Mouse (Mus musculus) embryonic facial prominence, embryonic 14.5 days (tissue): Measurements from ENCODE around the gene Galt. TPM values are rescaled to one million over a fixed set of nuclear protein-coding genes. Genes with fewer than 3 reads are reported as not detected.

Source experiments
- ATAC-seq: fragments of 200-750 bp; cut with Nextera tagmentation; 2 replicates; pipeline ENCODE4 v1.8.0; 2017; ENCODE audit warnings: low read depth, moderate number of reproducible peaks, moderate TSS enrichment
- DNase-seq: peaks from one replicate; pipeline ENCODE4 v3.0.0-alpha.2; 2015; ENCODE audit warnings: low spot score
- H3K27ac ChIP-seq: fragments of 300-500 bp; sonication (generic); replicated peaks from 2 replicates; pipeline ENCODE4 v1.5.1; 2014; ENCODE audit warnings: low read depth, mild to moderate bottlenecking, low read length, moderate library complexity
- H3K27me3 ChIP-seq: fragments of 300-500 bp; sonication (generic); replicated peaks from 2 replicates; pipeline ENCODE4 v1.6.1; 2014; ENCODE audit warnings: low read length; ENCODE audit not compliant: control insufficient read depth, insufficient read depth
- H3K36me3 ChIP-seq: fragments of 300-500 bp; sonication (generic); 2 replicates; pipeline ENCODE4 v1.6.1; 2014; ENCODE audit warnings: low read length, mixed read lengths; ENCODE audit not compliant: control insufficient read depth, insufficient read depth
- H3K4me1 ChIP-seq: fragments of 300-500 bp; sonication (generic); 2 replicates; pipeline ENCODE4 v1.6.1; 2014; ENCODE audit warnings: antibody characterized with exemption, low read length; ENCODE audit not compliant: control insufficient read depth, insufficient read depth
- H3K4me2 ChIP-seq: fragments of 300-500 bp; sonication (generic); 2 replicates; pipeline ENCODE4 v1.6.1; 2014; ENCODE audit warnings: low read depth, mild to moderate bottlenecking, low read length, moderate library complexity, mixed read lengths
- H3K4me3 ChIP-seq: fragments of 300-500 bp; sonication (generic); 2 replicates; pipeline ENCODE4 v1.5.1; 2014; ENCODE audit warnings: low read depth, mild to moderate bottlenecking, low read length
- H3K9ac ChIP-seq: fragments of 300-500 bp; sonication (generic); 2 replicates; pipeline ENCODE4 v1.6.1; 2014; ENCODE audit warnings: low read depth, mild to moderate bottlenecking, low read length, moderate library complexity, mixed read lengths
- H3K9me3 ChIP-seq: fragments of 300-500 bp; sonication (generic); 2 replicates; pipeline ENCODE4 v1.6.1; 2016; ENCODE audit warnings: low read length; ENCODE audit not compliant: control insufficient read depth
- WGBS: fragments of 180-500 bp; shearing (Covaris S2); extraction: QIAGEN DNeasy Blood & Tissue Kit; methylation state at CpG from one replicate; pipeline ENCODE4 v1.1.7; 2014; 5-methylcytosine and 5-hydroxymethylcytosine counted together
- polyA plus RNA-seq: library from polyadenylated mRNA; unstranded; fragments of >200 nt; fragmentation: Nextera tagmentation; extraction: Ambion mirVana; gene quantifications from 2 replicates; pipeline ENCODE4 v1.2.1, GENCODE M21; 2014

The Galt gene
- polyA plus RNA-seq, 1 experiment from 2014 or later, result 35.1 TPM

DNA sequence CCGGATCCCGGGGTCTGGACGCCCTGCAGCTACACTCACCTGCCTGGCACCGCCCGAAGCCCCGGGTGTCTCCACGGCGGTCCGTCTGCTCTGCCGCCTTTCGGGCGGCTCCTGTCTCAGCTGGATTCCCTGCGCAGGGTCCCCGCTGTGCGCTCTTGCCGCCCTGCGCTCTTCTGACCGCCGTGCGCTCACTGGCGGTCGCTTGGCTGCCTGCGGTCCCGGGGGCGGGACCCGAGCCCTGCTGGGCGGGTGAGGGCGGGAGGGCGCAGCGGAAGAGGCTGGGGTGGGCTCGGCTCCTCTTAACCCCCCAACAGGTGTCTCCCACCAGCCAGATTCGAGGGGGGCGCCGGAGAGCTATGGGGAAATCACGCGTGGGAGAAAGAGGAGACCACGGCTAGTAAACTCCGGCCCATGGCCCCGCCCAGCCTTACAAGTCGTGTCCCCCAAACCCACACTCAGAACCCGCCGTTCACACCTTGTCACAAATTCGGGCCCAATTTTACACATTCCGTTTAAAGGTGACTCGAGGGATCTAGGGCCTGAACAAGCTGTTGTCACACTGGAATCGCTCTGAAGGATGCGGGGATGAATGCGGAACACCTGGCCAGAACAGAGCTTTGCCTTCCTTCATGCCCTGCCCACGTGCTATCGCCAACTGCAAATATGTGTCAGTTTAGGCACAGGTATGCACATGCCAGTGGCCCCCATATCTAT, 23.8 kb upstream of the Galt start, which contains the start of gene Arid3c:
Arid3c (minus strand) TSS at position 91 of the 714 bp plus-strand sequence.
- DNase-seq, result no peak

GRCm38 (mm10) chr4:41737602-41738255, 17.3 kb upstream of the Galt start:
- Histone ChIP-seq H3K9me3 (0 out of 2 replicates have a peak, but pooled peaks cover 5% of the 10 kb centered on the region), H3K27ac (no peak overlapping the region), H3K4me2 (no peak overlapping the region), H3K9ac (no peak overlapping the region), H3K27me3 (peaks cover 11% of the 10 kb centered on the region), H3K36me3 (peaks cover 9% of the 10 kb centered on the region; the same call in 1 of the 2 replicates), H3K4me1 (peaks cover 9% of the 10 kb centered on the region; the same call in 1 of the 2 replicates), H3K4me3 (no peak overlapping the region)
- peak; percentile 82 for DNase-seq
- 39% methylated on average over 8 of the region's 8 CpGs for WGBS
- peak; percentile 54; the same call in 1 of the 2 replicates for ATAC-seq

More for the DNA sequence above, 23.8 kb upstream of the Galt start, which contains the start of gene Arid3c:
- ATAC-seq, result peak; percentile 28; the same call in 1 of the 2 replicates
- Histone ChIP-seq H3K4me3 (peak within 1 kb of the TSS; percentile 36), H3K4me2 (peak within 1 kb of the TSS; percentile 63), H3K27me3 (peaks cover 70% of the 10 kb centered on the region), H3K9ac (peak within 1 kb of the TSS; percentile 45), H3K4me1 (peaks cover 3% of the 10 kb centered on the region; the same call in 1 of the 2 replicates), H3K9me3 (0 out of 2 replicates have a peak, but pooled peaks cover 5% of the 10 kb centered on the region), H3K36me3 (no peaks in the 10 kb centered on the region), H3K27ac (no peak within 1 kb of the TSS)
- 5% methylated on average over 33 of the region's 50 CpGs for WGBS

GRCm38 (mm10) chr4:41738256-41738603, 16.8 kb upstream of the Galt start:
- Histone ChIP-seq H3K4me3 (no peak overlapping the region), H3K4me2 (no peak overlapping the region), H3K27ac (no peak overlapping the region), H3K27me3 (peaks cover 6% of the 10 kb centered on the region), H3K9me3 (0 out of 2 replicates have a peak, but pooled peaks cover 5% of the 10 kb centered on the region), H3K4me1 (peaks cover 9% of the 10 kb centered on the region; the same call in 1 of the 2 replicates), H3K36me3 (peaks cover 9% of the 10 kb centered on the region; the same call in 1 of the 2 replicates), H3K9ac (no peak overlapping the region)
- WGBS, result 67% methylated on average over 1 of the region's 1 CpGs
- DNase-seq (no peak), ATAC-seq (no peak)

- no peak overlapping the region for H3K9ac ChIP-seq
- H3K27ac ChIP-seq, result no peak overlapping the region
- H3K27me3 ChIP-seq, result no peaks in the 10 kb centered on the region
- peak overlapping the region; percentile 80; the same call in 1 of the 2 replicates for H3K4me3 ChIP-seq
- peaks cover 9% of the 10 kb centered on the region; the same call in 1 of the 2 replicates for H3K36me3 ChIP-seq
- H3K4me2 ChIP-seq, result peak overlapping the region; percentile 92; the same call in 1 of the 2 replicates
- peaks cover 9% of the 10 kb centered on the region; the same call in 1 of the 2 replicates for H3K4me1 ChIP-seq
- ATAC-seq (no peak), DNase-seq (no peak)
- WGBS, result 94% methylated on average over 13 of the region's 13 CpGs
- H3K9me3 ChIP-seq, result 0 out of 2 replicates have a peak, but pooled peaks cover 5% of the 10 kb centered on the region
Observed at GRCm38 (mm10) chr4:41739260-41739659, 15.8 kb upstream of the Galt start.

DNA sequence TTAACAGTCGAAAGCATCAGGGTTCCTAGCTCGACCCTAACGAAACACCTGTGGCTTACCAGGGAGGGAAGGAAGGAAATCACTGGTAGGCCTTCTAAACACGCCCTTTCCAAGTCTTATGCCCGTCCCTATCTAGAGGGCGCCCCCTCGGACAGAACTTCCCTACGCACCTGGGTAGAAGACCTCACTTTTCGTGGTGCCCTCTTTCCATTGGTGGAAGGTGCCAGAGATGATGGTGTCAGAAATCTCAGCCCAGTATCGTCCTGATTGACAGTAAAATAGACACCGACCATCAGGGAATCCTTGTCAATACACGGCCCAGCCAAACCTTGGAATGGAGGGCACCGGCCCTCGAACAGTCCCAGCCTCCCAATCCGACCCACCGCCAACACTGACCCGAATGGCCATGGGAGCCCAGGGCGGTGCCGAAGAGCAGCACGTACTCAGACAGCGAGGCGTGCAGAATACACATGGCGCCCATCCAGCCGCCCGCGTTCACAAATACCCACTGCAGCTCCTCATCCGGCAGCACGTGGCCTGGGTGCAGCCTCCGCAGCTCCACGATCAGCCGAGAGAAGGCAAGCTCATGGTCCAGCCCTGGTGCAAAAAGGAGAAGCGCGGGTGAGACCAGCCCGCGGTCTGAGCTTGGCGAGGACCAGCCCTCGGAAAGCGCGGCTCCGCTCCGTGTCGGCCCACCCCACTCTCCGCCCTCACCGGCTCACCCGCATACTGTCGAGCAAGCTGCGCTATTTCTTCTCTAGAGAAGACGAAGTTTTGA, 14.5 kb upstream of the Galt start:
- peak; percentile 81 for ATAC-seq
- Histone ChIP-seq H3K9me3 (0 out of 2 replicates have a peak, but pooled peaks cover 1% of the 10 kb centered on the region), H3K27me3 (no peaks in the 10 kb centered on the region), H3K4me2 (peak overlapping the region; percentile 92), H3K27ac (peak overlapping the region; percentile 84), H3K4me3 (peak overlapping the region; percentile 80), H3K9ac (peak overlapping the region; percentile 78), H3K4me1 (peaks cover 9% of the 10 kb centered on the region; the same call in 1 of the 2 replicates), H3K36me3 (peaks cover 9% of the 10 kb centered on the region; the same call in 1 of the 2 replicates)
- peak; percentile 50 for DNase-seq
- 1% methylated on average over 38 of the region's 48 CpGs for WGBS

- H3K4me1 ChIP-seq, result peaks cover 9% of the 10 kb centered on the region; the same call in 1 of the 2 replicates
- peaks cover 9% of the 10 kb centered on the region; the same call in 1 of the 2 replicates for H3K36me3 ChIP-seq
- H3K27ac ChIP-seq, result peak overlapping the region; percentile 84
- ATAC-seq (peak; percentile 98), DNase-seq (peak; percentile 97)
- peak overlapping the region; percentile 80 for H3K4me3 ChIP-seq
- no peaks in the 10 kb centered on the region for H3K27me3 ChIP-seq
- under 1% methylated on average over 26 of the region's 27 CpGs for WGBS
- H3K9ac ChIP-seq, result peak overlapping the region; percentile 78
- peak overlapping the region; percentile 92 for H3K4me2 ChIP-seq
- H3K9me3 ChIP-seq, result 0 out of 2 replicates have a peak, but pooled peaks cover 6% of the 10 kb centered on the region
Observed at GRCm38 (mm10) chr4:41741158-41741560, 13.9 kb upstream of the Galt start.

GRCm38 (mm10) chr4:41744131-41744530, 10.9 kb upstream of the Galt start:
- Histone ChIP-seq H3K9ac (no peak overlapping the region), H3K36me3 (0 out of 2 replicates have a peak, but pooled peaks cover 3% of the 10 kb centered on the region), H3K4me1 (peaks cover 9% of the 10 kb centered on the region; the same call in 1 of the 2 replicates), H3K27me3 (no peaks in the 10 kb centered on the region), H3K4me3 (no peak overlapping the region), H3K27ac (no peak overlapping the region), H3K4me2 (no peak overlapping the region), H3K9me3 (peaks cover 14% of the 10 kb centered on the region; the same call in 1 of the 2 replicates)
- WGBS, result 80% methylated on average over 2 of the region's 2 CpGs
- ATAC-seq (no peak), DNase-seq (no peak)

DNA sequence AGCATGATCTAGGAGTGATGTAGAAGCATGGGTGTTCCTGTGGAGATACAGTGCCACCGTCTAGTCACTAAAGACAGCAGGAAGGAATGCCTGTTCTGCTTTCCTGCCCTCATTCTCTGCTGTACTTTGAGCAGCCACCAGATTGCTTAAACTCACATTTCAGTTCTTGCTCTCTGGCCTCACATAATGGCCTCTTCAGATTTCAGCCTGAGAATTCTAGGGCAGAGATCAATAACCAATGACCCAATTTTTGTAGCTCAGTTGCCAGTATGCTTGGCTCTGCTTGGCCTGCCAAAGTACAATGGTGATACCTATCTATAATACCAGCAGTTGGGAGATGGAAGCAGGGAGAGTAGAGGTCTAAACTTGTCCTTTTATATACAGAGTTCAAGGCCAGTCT, 10.0 kb upstream of the Galt start:
- Histone ChIP-seq H3K4me3 (no peak overlapping the region), H3K36me3 (no peaks in the 10 kb centered on the region), H3K27me3 (no peaks in the 10 kb centered on the region), H3K4me1 (0 out of 2 replicates have a peak, but pooled peaks cover 3% of the 10 kb centered on the region), H3K27ac (no peak overlapping the region), H3K9ac (no peak overlapping the region), H3K4me2 (no peak overlapping the region), H3K9me3 (peaks cover 14% of the 10 kb centered on the region; the same call in 1 of the 2 replicates)
- DNase-seq (no peak), ATAC-seq (no peak)
- WGBS, result 67% methylated on average over 1 of the region's 1 CpGs
